Mouse (Mus musculus): ENCODE results near the gene Bcar3.

The Bcar3 gene

GRCm38 (mm10) chr3:122418564-122419274 is 124.8 kb downstream of the Bcar3 start:
- DNase-seq (ENCODE audit: low spot score), result no peak

GRCm38 (mm10) chr3:122419610-122420409 is 125.9 kb downstream of the Bcar3 start:
- peak; percentile 79 for DNase-seq (ENCODE audit: low spot score)

- DNase-seq (ENCODE audit: low spot score), result peak; percentile 60
Measured at GRCm38 (mm10) chr3:122420410-122420774, 126.5 kb downstream of the Bcar3 start.

- DNase-seq (ENCODE audit: low spot score), result no peak
Measured at GRCm38 (mm10) chr3:122421042-122421702, 127.2 kb downstream of the Bcar3 start.

- no peak for DNase-seq (ENCODE audit: low spot score)
Measured at GRCm38 (mm10) chr3:122421802-122422201, 127.9 kb downstream of the Bcar3 start.

- DNase-seq (ENCODE audit: low spot score), result no peak
Measured at GRCm38 (mm10) chr3:122422276-122422675, 128.3 kb downstream of the Bcar3 start.

- DNase-seq (ENCODE audit: low spot score), result no peak
Measured at GRCm38 (mm10) chr3:122423643-122424042, 129.7 kb downstream of the Bcar3 start.

GRCm38 (mm10) chr3:122428325-122428821 is 134.4 kb downstream of the Bcar3 start:
- DNase-seq (ENCODE audit: low spot score), result no peak

- no peak for DNase-seq (ENCODE audit: low spot score)
Measured at GRCm38 (mm10) chr3:122430780-122431497, 137.0 kb downstream of the Bcar3 start.

- DNase-seq (ENCODE audit: low spot score), result no peak
Measured at GRCm38 (mm10) chr3:122432811-122433406, 139.0 kb downstream of the Bcar3 start.

- DNase-seq (ENCODE audit: low spot score), result no peak
Measured at GRCm38 (mm10) chr3:122433975-122434626, 140.2 kb downstream of the Bcar3 start.

- DNase-seq (ENCODE audit: low spot score), result no peak
Measured at GRCm38 (mm10) chr3:122434983-122435935, 141.3 kb downstream of the Bcar3 start.

- no peak for DNase-seq (ENCODE audit: low spot score)
Measured at GRCm38 (mm10) chr3:122438143-122438825, 144.3 kb downstream of the Bcar3 start.

- DNase-seq (ENCODE audit: low spot score), result no peak
Measured at GRCm38 (mm10) chr3:122445696-122446095, 151.8 kb downstream of the Bcar3 start.

GRCm38 (mm10) chr3:122446678-122447077 is 152.7 kb downstream of the Bcar3 start:
- DNase-seq (ENCODE audit: low spot score), result no peak

GRCm38 (mm10) chr3:122448196-122448595 is 154.3 kb downstream of the Bcar3 start:
- DNase-seq (ENCODE audit: low spot score), result no peak

- DNase-seq (ENCODE audit: low spot score), result no peak
Measured at GRCm38 (mm10) chr3:122450041-122450440, 156.1 kb downstream of the Bcar3 start.

- no peak for DNase-seq (ENCODE audit: low spot score)
Measured at GRCm38 (mm10) chr3:122453875-122454274, 159.9 kb downstream of the Bcar3 start.

GRCm38 (mm10) chr3:122456156-122456555 is 162.2 kb downstream of the Bcar3 start:
- DNase-seq (ENCODE audit: low spot score), result no peak

All from retina, embryonic 14.5 days (tissue).